Mouse (Mus musculus) neural tube, embryonic 14.5 days (tissue): ENCODE results near the gene Slc5a4a. TPM values are rescaled to one million over a fixed set of nuclear protein-coding genes. Genes with fewer than 3 reads are reported as not detected.

ENCODE experiments used
- ATAC-seq: fragments of 200-750 bp; cut with Nextera tagmentation; 2 replicates; pipeline ENCODE4 v1.8.0; 2017; ENCODE audit warnings: low read depth, mild to moderate bottlenecking, moderate TSS enrichment, moderate library complexity
- H3K27ac ChIP-seq: fragments of 300-500 bp; sonication (generic); 2 replicates; pipeline ENCODE4 v1.5.1; 2014; ENCODE audit warnings: low read depth, mild to moderate bottlenecking, control low read depth, low read length, moderate library complexity, mixed read lengths
- H3K27me3 ChIP-seq: fragments of 300-500 bp; sonication (generic); 2 replicates; pipeline ENCODE4 v1.6.1; 2014; ENCODE audit warnings: low read length; ENCODE audit not compliant: control insufficient read depth, insufficient read depth
- H3K36me3 ChIP-seq: fragments of 300-500 bp; sonication (generic); 2 replicates; pipeline ENCODE4 v1.6.1; 2014; ENCODE audit warnings: low read length, mixed read lengths; ENCODE audit not compliant: control insufficient read depth, insufficient read depth
- H3K4me1 ChIP-seq: fragments of 300-500 bp; sonication (generic); 2 replicates; pipeline ENCODE4 v1.6.1; 2014; ENCODE audit warnings: low read length; ENCODE audit not compliant: control insufficient read depth, insufficient read depth
- H3K4me2 ChIP-seq: fragments of 300-500 bp; sonication (generic); 2 replicates; pipeline ENCODE4 v1.6.1; 2014; ENCODE audit warnings: mild to moderate bottlenecking, low read depth, low read length, control low read depth
- H3K4me3 ChIP-seq: fragments of 300-500 bp; sonication (generic); 2 replicates; pipeline ENCODE4 v1.5.1; 2014; ENCODE audit warnings: low read depth, low read length, control low read depth, mixed read lengths
- H3K9ac ChIP-seq: fragments of 300-500 bp; sonication (generic); replicated peaks from 2 replicates; pipeline ENCODE4 v1.6.1; 2014; ENCODE audit warnings: low read depth, mild to moderate bottlenecking, control low read depth, low read length, mixed read lengths
- H3K9me3 ChIP-seq: fragments of 300-500 bp; sonication (generic); 2 replicates; pipeline ENCODE4 v1.6.1; 2016; ENCODE audit warnings: low read length; ENCODE audit not compliant: control insufficient read depth
- WGBS: fragments of 180-500 bp; shearing (Covaris S2); extraction: QIAGEN DNeasy Blood & Tissue Kit; methylation state at CpG from one replicate; pipeline ENCODE4 v1.1.7; 2014; 5-methylcytosine and 5-hydroxymethylcytosine counted together
- polyA plus RNA-seq: library from polyadenylated mRNA; unstranded; fragments of >200 nt; fragmentation: Nextera tagmentation; extraction: Ambion mirVana; gene quantifications from 2 replicates; pipeline ENCODE4 v1.2.1, GENCODE M21; 2014

Gene Slc5a4a
- polyA plus RNA-seq, 1 experiment from 2014 or later, result 0.09 TPM

- Histone ChIP-seq H3K9me3 (no peaks in the 10 kb centered on the region), H3K9ac (no peak overlapping the region), H3K27me3 (no peaks in the 10 kb centered on the region), H3K27ac (no peak overlapping the region), H3K36me3 (no peaks in the 10 kb centered on the region), H3K4me3 (no peak overlapping the region), H3K4me1 (no peaks in the 10 kb centered on the region), H3K4me2 (no peak overlapping the region)
- no peak for ATAC-seq
- WGBS, result 82% methylated on average over 7 of the region's 7 CpGs
These were observed 8.7 kb downstream of the Slc5a4a start for GRCm38 (mm10) chr10:76155911-76156310.

GRCm38 (mm10) chr10:76157528-76157927 lies 10.3 kb downstream of the Slc5a4a start:
- no peak for ATAC-seq
- H3K27ac ChIP-seq, result no peak overlapping the region
- no peaks in the 10 kb centered on the region for H3K9me3 ChIP-seq
- no peak overlapping the region for H3K4me3 ChIP-seq
- H3K9ac ChIP-seq, result no peak overlapping the region
- no peak overlapping the region for H3K4me2 ChIP-seq
- 84% methylated on average over 5 of the region's 5 CpGs for WGBS
- H3K27me3 ChIP-seq, result no peaks in the 10 kb centered on the region
- no peaks in the 10 kb centered on the region for H3K4me1 ChIP-seq
- H3K36me3 ChIP-seq, result no peaks in the 10 kb centered on the region

GRCm38 (mm10) chr10:76158009-76158408 lies 10.8 kb downstream of the Slc5a4a start:
- H3K4me3 ChIP-seq, result no peak overlapping the region
- no peaks in the 10 kb centered on the region for H3K9me3 ChIP-seq
- no peaks in the 10 kb centered on the region for H3K36me3 ChIP-seq
- H3K27ac ChIP-seq, result no peak overlapping the region
- no peaks in the 10 kb centered on the region for H3K4me1 ChIP-seq
- no peaks in the 10 kb centered on the region for H3K27me3 ChIP-seq
- ATAC-seq, result no peak
- WGBS, result 77% methylated on average over 1 of the region's 1 CpGs
- H3K4me2 ChIP-seq, result no peak overlapping the region
- H3K9ac ChIP-seq, result no peak overlapping the region

- no peaks in the 10 kb centered on the region for H3K9me3 ChIP-seq
- no peaks in the 10 kb centered on the region for H3K4me1 ChIP-seq
- no peak for ATAC-seq
- 50% methylated on average over 2 of the region's 2 CpGs for whole genome bisulfite sequencing
- no peaks in the 10 kb centered on the region for H3K27me3 ChIP-seq
- no peak overlapping the region for H3K4me2 ChIP-seq
- no peak overlapping the region for H3K9ac ChIP-seq
- H3K36me3 ChIP-seq, result no peaks in the 10 kb centered on the region
- H3K4me3 ChIP-seq, result no peak overlapping the region
- no peak overlapping the region for H3K27ac ChIP-seq
These were observed 27.6 kb downstream of the Slc5a4a start for GRCm38 (mm10) chr10:76174899-76175298.

- WGBS, result 79% methylated on average over 4 of the region's 4 CpGs
- Histone ChIP-seq H3K9me3 (no peaks in the 10 kb centered on the region), H3K4me1 (no peaks in the 10 kb centered on the region), H3K36me3 (no peaks in the 10 kb centered on the region), H3K4me3 (no peak overlapping the region), H3K4me2 (no peak overlapping the region), H3K27ac (no peak overlapping the region), H3K27me3 (no peaks in the 10 kb centered on the region), H3K9ac (no peak overlapping the region)
- ATAC-seq, result no peak
These were observed 38.0 kb downstream of the Slc5a4a start for GRCm38 (mm10) chr10:76185216-76185615.

GRCm38 (mm10) chr10:76188010-76188409 lies 40.8 kb downstream of the Slc5a4a start:
- no peak for ATAC-seq
- Histone ChIP-seq H3K9ac (no peak overlapping the region), H3K4me3 (no peak overlapping the region), H3K4me1 (no peaks in the 10 kb centered on the region), H3K4me2 (no peak overlapping the region), H3K9me3 (no peaks in the 10 kb centered on the region), H3K36me3 (no peaks in the 10 kb centered on the region), H3K27me3 (no peaks in the 10 kb centered on the region), H3K27ac (no peak overlapping the region)
- 96% methylated on average over 1 of the region's 1 CpGs for WGBS

GRCm38 (mm10) chr10:76201416-76201815 lies 54.2 kb downstream of the Slc5a4a start:
- H3K4me1 ChIP-seq, result no peaks in the 10 kb centered on the region

GRCm38 (mm10) chr10:76201978-76202377 lies 54.7 kb downstream of the Slc5a4a start:
- H3K4me2 ChIP-seq, result no peak overlapping the region
- 0 out of 2 replicates have a peak, but pooled peaks have one; percentile 21 for ATAC-seq
- no peaks in the 10 kb centered on the region for H3K36me3 ChIP-seq
- WGBS, result 20% methylated on average over 7 of the region's 7 CpGs
- no peaks in the 10 kb centered on the region for H3K27me3 ChIP-seq
- H3K4me1 ChIP-seq, result no peaks in the 10 kb centered on the region
- H3K9ac ChIP-seq, result no peak overlapping the region
- no peak overlapping the region for H3K4me3 ChIP-seq
- H3K27ac ChIP-seq, result no peak overlapping the region
- H3K9me3 ChIP-seq, result no peaks in the 10 kb centered on the region

More at GRCm38 (mm10) chr10:76201416-76201815, 54.2 kb downstream of the Slc5a4a start:
- Histone ChIP-seq H3K27ac (no peak overlapping the region), H3K4me3 (no peak overlapping the region), H3K4me2 (no peak overlapping the region), H3K9me3 (no peaks in the 10 kb centered on the region), H3K9ac (no peak overlapping the region), H3K36me3 (no peaks in the 10 kb centered on the region), H3K27me3 (no peaks in the 10 kb centered on the region)
- no peak for ATAC-seq
- 90% methylated on average over 3 of the region's 3 CpGs for WGBS

GRCm38 (mm10) chr10:76203798-76204283 lies 56.6 kb downstream of the Slc5a4a start:
- Histone ChIP-seq H3K9me3 (no peaks in the 10 kb centered on the region), H3K4me2 (peak overlapping the region; percentile 46), H3K27ac (no peak overlapping the region), H3K9ac (peak overlapping the region; percentile 32; the same call in 1 of the 2 replicates), H3K36me3 (peaks cover 15% of the 10 kb centered on the region), H3K27me3 (no peaks in the 10 kb centered on the region), H3K4me1 (no peaks in the 10 kb centered on the region), H3K4me3 (peak overlapping the region; percentile 26; the same call in 1 of the 2 replicates)
- peak; percentile 57; the same call in 1 of the 2 replicates for ATAC-seq
- WGBS, result 19% methylated on average over 15 of the region's 18 CpGs
